Comparison of ENCODE assay signal across 24 mouse cellular contexts in genomic region chr2:181033310-181033709, GRCm38 (mm10). TPM values are rescaled to one million over a fixed set of nuclear protein-coding genes. Genes with fewer than 3 reads are reported as not detected.
DNase-seq lines count a peak whose midpoint lies in the region; ATAC-seq lines count a peak whose summit lies in the region.
"Had no signal": no experiment of that assay in that cellular context is flagged by ENCODE, and none has a peak within 500 bp of the region (broad histone marks: within the 10 kb centered on the region; RNA-seq: fewer than 3 reads in every experiment).

No protein-coding gene starts in this region.

- no peak overlapping the region for H3K4me3 ChIP-seq in heart, embryonic 16.5 days (ENCODE audit: low read length)
- H3K4me3 ChIP-seq in lung, embryonic 16.5 days (ENCODE audit: low read length), result no peak overlapping the region
- H3K4me3 ChIP-seq: erythroblast, embryonic 14.5 days; forebrain, embryonic 13.5 days; heart, adult 2 months; intestine, embryonic 15.5 days; limb, embryonic 15.5 days; liver, embryonic 15.5 days; megakaryocyte, embryonic 14.5 days; neural tube, embryonic 13.5 days had no signal

- no peak overlapping the region for H3K4me2 ChIP-seq in heart, embryonic 16.5 days (ENCODE audit: low read depth, low read length)
- H3K4me2 ChIP-seq in lung, embryonic 16.5 days (ENCODE audit: low read depth, low read length), result no peak overlapping the region
- H3K4me2 ChIP-seq: forebrain, embryonic 13.5 days; hindbrain, embryonic 14.5 days; intestine, embryonic 15.5 days; limb, embryonic 15.5 days; liver, embryonic 15.5 days; neural tube, embryonic 13.5 days had no signal

- WGBS in heart, embryonic 16.5 days, result 22% methylated on average over 6 of the region's 6 CpGs
- WGBS in lung, embryonic 16.5 days, result 20% methylated on average over 6 of the region's 6 CpGs

- H3K9ac ChIP-seq in heart, embryonic 16.5 days (ENCODE audit: low read length), result no peak overlapping the region
- no peak overlapping the region for H3K9ac ChIP-seq in lung, embryonic 16.5 days (ENCODE audit: low read length)
- H3K9ac ChIP-seq: forebrain, embryonic 13.5 days; hindbrain, embryonic 14.5 days; intestine, embryonic 15.5 days; limb, embryonic 15.5 days; liver, embryonic 15.5 days; neural tube, embryonic 13.5 days had no signal

- H3K4me1 ChIP-seq in heart, embryonic 16.5 days (ENCODE audit: control insufficient read depth, insufficient read depth, low read length), result peaks cover 16% of the 10 kb centered on the region
- no peaks in the 10 kb centered on the region for H3K4me1 ChIP-seq in lung, embryonic 16.5 days (replicated peaks; ENCODE audit: control insufficient read depth, insufficient read depth, low read length)
- H3K4me1 ChIP-seq: intestine, embryonic 15.5 days; liver, embryonic 15.5 days; megakaryocyte, embryonic 14.5 days had no signal

- ATAC-seq in heart, embryonic 16.5 days (replicated peaks; ENCODE audit: extremely low read depth, insufficient read depth, low FRiP score), result peak; percentile 73
- ATAC-seq in lung, embryonic 16.5 days (ENCODE audit: low read depth), result 0 out of 2 replicates have a peak, but pooled peaks have one; percentile 34
- ATAC-seq: forebrain, embryonic 13.5 days; intestine, embryonic 15.5 days had no signal

- peaks cover 74% of the 10 kb centered on the region for H3K27me3 ChIP-seq in heart, embryonic 16.5 days (ENCODE audit: control insufficient read depth, insufficient read depth, low read length)
- peaks cover 13% of the 10 kb centered on the region for H3K27me3 ChIP-seq in lung, embryonic 16.5 days (ENCODE audit: control insufficient read depth, insufficient read depth, low read depth, low read length)
- H3K27me3 ChIP-seq: neural tube, embryonic 13.5 days had no signal

- H3K27ac ChIP-seq in heart, embryonic 16.5 days (ENCODE audit: low read length), result no peak overlapping the region
- no peak overlapping the region for H3K27ac ChIP-seq in lung, embryonic 16.5 days (ENCODE audit: low read length)
- H3K27ac ChIP-seq: forebrain, embryonic 13.5 days; heart, adult 2 months; hindbrain, embryonic 14.5 days; intestine, embryonic 15.5 days; limb, embryonic 15.5 days; liver, embryonic 15.5 days; neural tube, embryonic 13.5 days had no signal

- DNase-seq in heart, adult 11 months, result no peak
- no peak for DNase-seq in lung, postnatal 4 days
- peak; percentile 9 for DNase-seq in lung, postnatal 10 days
- DNase-seq in retina, postnatal 7 days (ENCODE audit: low read depth, low spot score), result peak; percentile 67
- DNase-seq in adrenal gland, adult 2 months, result no peak
- DNase-seq: adrenal gland, postnatal 36 days; cerebellum, adult 11-12 months; kidney, adult 9 months; kidney, postnatal 36 days; midbrain, embryonic 14.5 days; right cerebral cortex, postnatal 4 days had no signal

- no peaks in the 10 kb centered on the region for H3K36me3 ChIP-seq in heart, embryonic 16.5 days (ENCODE audit: control insufficient read depth, insufficient read depth)
- no peaks in the 10 kb centered on the region for H3K36me3 ChIP-seq in lung, embryonic 16.5 days (ENCODE audit: control insufficient read depth, insufficient read depth, low read length)
- H3K36me3 ChIP-seq: intestine, embryonic 15.5 days; limb, embryonic 15.5 days; liver, embryonic 15.5 days had no signal

- H3K9me3 ChIP-seq in heart, embryonic 16.5 days (replicated peaks; ENCODE audit: control insufficient read depth, low read length), result no peaks in the 10 kb centered on the region
- H3K9me3 ChIP-seq in lung, embryonic 16.5 days (ENCODE audit: control insufficient read depth, low read length), result no peaks in the 10 kb centered on the region
- H3K9me3 ChIP-seq: forebrain, embryonic 13.5 days; intestine, embryonic 15.5 days; limb, embryonic 15.5 days; liver, embryonic 15.5 days; megakaryocyte, embryonic 14.5 days; neural tube, embryonic 13.5 days had no signal

RNA-seq across cellular contexts. Expression of gene Chrna4, which starts 10.0 kb away (rescaled TPM):
- polyA plus RNA-seq in heart, embryonic 16.5 days (2015; fragmentation: Nextera tagmentation; extraction: Ambion mirVana), result 0.22 and 0.37 TPM in 2 replicates
- polyA plus RNA-seq in lung, embryonic 16.5 days (2015; fragmentation: Nextera tagmentation; extraction: Ambion mirVana), result 0.45 and 0.46 TPM in 2 replicates
- total RNA-seq in adrenal gland, adult 2 months (2021), result 10 to 100 TPM in 1 of 2 experiments, 1 to 10 TPM in 1; 6.5 to 35.4 TPM
- 8.9 and 13.8 TPM in 2 replicates for polyA plus RNA-seq in adrenal gland, adult 2 months (2012; rRNA removed)
- total RNA-seq: common myeloid progenitor, adult 5-6 weeks; heart, adult 2 months had no signal
- polyA plus RNA-seq: C2C12; erythroblast, embryonic 14.5 days; heart, adult 2 months had no signal

RNA-seq across cellular contexts. Expression of gene Col20a1, which starts 47.0 kb away (rescaled TPM):
- polyA plus RNA-seq in heart, embryonic 16.5 days (2015; fragmentation: Nextera tagmentation; extraction: Ambion mirVana), result 0.07 and 0.30 TPM in 2 replicates
- 0.09 and 0.30 TPM in 2 replicates for polyA plus RNA-seq in lung, embryonic 16.5 days (2015; fragmentation: Nextera tagmentation; extraction: Ambion mirVana)
- total RNA-seq in adrenal gland, adult 2 months (2021), result 1 to 10 TPM; 1.6 to 3.3 TPM
- 4.3 and 5.4 TPM in 2 replicates for polyA plus RNA-seq in adrenal gland, adult 2 months (2012; rRNA removed)
- total RNA-seq: common myeloid progenitor, adult 5-6 weeks had no signal

Comparison
In these comparisons a context has a peak if more than half of its experiments do, and no peak if none do; other contexts are left out.
1. DNase-seq: peak in lung, postnatal 10 days (single experiment) and retina, postnatal 7 days (single experiment); none in heart, adult 11 months (single experiment), lung, postnatal 4 days (0 of 2) and adrenal gland, adult 2 months (single experiment).